Mouse (Mus musculus) heart, embryonic 14.5 days (tissue): ENCODE results near the gene Pcsk1n. TPM values are rescaled to one million over a fixed set of nuclear protein-coding genes. Genes with fewer than 3 reads are reported as not detected.
A peak's percentile ranks its signal among the peaks of the same experiment; 100 is the strongest.

Experiments
- ATAC-seq: fragments of 200-750 bp; cut with Nextera tagmentation; 2 replicates; pipeline ENCODE4 v1.8.0; 2017; ENCODE audit warnings: low read depth, moderate TSS enrichment; ENCODE audit not compliant: insufficient number of reproducible peaks, insufficient read depth, low FRiP score
- H3K27ac ChIP-seq, 2 experiments: fragments of 200-500 bp in 1 of 2; fragments of 300-500 bp in 1 of 2; sonication (generic) in 1 of 2; replicated peaks in 1 of 2; 2 replicates each; pipeline ENCODE4 v1.5.1; 2012 to 2014; ENCODE audit warnings: low read depth in 2 of 2, low read length in 2 of 2, control low read depth in 1 of 2, mild to moderate bottlenecking in 1 of 2, mixed read lengths in 1 of 2; ENCODE audit not compliant: control insufficient read depth in 1 of 2, insufficient read depth in 1 of 2
- H3K27me3 ChIP-seq: fragments of 300-500 bp; sonication (generic); 2 replicates; pipeline ENCODE4 v1.6.1; 2014; ENCODE audit warnings: mild to moderate bottlenecking, low read length, control low read depth; ENCODE audit not compliant: control insufficient read depth, insufficient read depth
- H3K36me3 ChIP-seq: fragments of 300-500 bp; sonication (generic); 2 replicates; pipeline ENCODE4 v1.6.1; 2014; ENCODE audit warnings: mild to moderate bottlenecking, control low read depth, low read length, mixed read lengths; ENCODE audit not compliant: control insufficient read depth, insufficient read depth
- H3K4me1 ChIP-seq, 2 experiments: fragments of 200-500 bp in 1 of 2; fragments of 300-500 bp in 1 of 2; sonication (generic) in 1 of 2; 2 replicates each; pipeline ENCODE4 v1.6.1; 2012 to 2014; ENCODE audit warnings: low read length in 2 of 2, control low read depth in 1 of 2, mixed read lengths in 1 of 2; ENCODE audit not compliant: control insufficient read depth in 2 of 2, insufficient read depth in 2 of 2
- H3K4me2 ChIP-seq: fragments of 300-500 bp; sonication (generic); 2 replicates; pipeline ENCODE4 v1.6.1; 2014; ENCODE audit warnings: mild to moderate bottlenecking, low read length
- H3K4me3 ChIP-seq, 2 experiments: fragments of 200-500 bp in 1 of 2; fragments of 300-500 bp in 1 of 2; sonication (generic) in 1 of 2; 2 replicates each; pipeline ENCODE4 v1.5.1; 2012 to 2014; ENCODE audit warnings: low read length in 2 of 2, mild to moderate bottlenecking in 2 of 2, control low read depth in 1 of 2, low read depth in 1 of 2, moderate library complexity in 1 of 2; ENCODE audit not compliant: control insufficient read depth in 1 of 2, insufficient read depth in 1 of 2
- H3K9ac ChIP-seq: fragments of 300-500 bp; sonication (generic); 2 replicates; pipeline ENCODE4 v1.6.1; 2014; ENCODE audit warnings: mild to moderate bottlenecking, low read length
- H3K9me3 ChIP-seq: fragments of 300-500 bp; sonication (generic); 2 replicates; pipeline ENCODE4 v1.6.1; 2016; ENCODE audit warnings: low read length, control low read depth; ENCODE audit not compliant: control insufficient read depth
- WGBS: fragments of 180-500 bp; shearing (Covaris S2); extraction: QIAGEN DNeasy Blood & Tissue Kit; methylation state at CpG from one replicate; pipeline ENCODE4 v1.1.7; 2014; 5-methylcytosine and 5-hydroxymethylcytosine counted together
- polyA plus RNA-seq: library from polyadenylated mRNA; unstranded; fragments of >200 nt; fragmentation: Nextera tagmentation; extraction: Ambion mirVana; gene quantifications from 2 replicates; pipeline ENCODE4 v1.2.1, GENCODE M21; 2014

Gene Pcsk1n
- polyA plus RNA-seq, 1 experiment from 2014 or later: 0.63 TPM

DNA sequence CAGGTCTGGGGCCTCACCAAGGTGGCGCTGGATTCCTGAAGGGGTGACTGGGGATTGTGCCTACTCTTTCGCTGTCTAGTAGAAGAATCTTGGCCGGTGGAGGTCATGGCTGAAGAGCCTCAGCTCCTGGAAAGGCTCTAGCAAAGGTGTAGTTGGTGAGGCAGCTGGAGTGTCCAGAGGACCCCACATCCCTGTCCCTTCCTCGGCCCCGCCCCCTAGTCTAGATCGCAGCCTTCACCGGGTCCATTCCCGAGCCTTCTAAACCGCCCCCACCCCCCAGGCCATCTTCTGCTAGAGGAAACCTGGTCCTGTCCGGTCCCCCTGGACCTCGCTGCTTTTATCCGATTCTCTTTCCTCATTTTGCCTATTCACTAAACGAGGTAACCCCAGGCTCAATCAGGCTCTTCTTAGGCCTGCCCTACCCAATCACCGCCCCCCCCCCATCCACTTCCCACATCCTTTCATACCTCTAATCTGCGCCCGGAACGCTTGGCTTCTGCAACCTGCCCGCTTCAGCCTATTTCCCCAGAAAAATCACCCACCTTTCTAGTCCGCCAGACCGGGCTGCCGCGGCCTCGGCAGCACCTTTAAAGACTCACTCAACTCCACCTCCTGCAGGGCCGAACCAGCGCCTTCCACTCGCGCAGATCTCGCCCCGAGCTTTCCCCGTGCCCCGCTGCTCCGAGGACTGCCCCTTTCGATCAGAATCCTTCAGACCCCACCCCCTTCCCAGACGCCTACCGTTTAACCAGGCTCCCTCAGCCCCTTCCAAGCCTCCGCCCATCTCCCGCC lies 27.7 kb downstream of the Pcsk1n start, which contains the start of gene Hdac6:
Hdac6 (minus strand) TSS at position 782 of the 792 bp plus-strand sequence.
- Histone ChIP-seq H3K9me3 (no peaks in the 10 kb centered on the region), H3K27me3 (no peaks in the 10 kb centered on the region), H3K4me1 (peaks cover 0 to 4% of the 10 kb centered on the region in 2 experiments; a peak in 2 of 4 replicates), H3K27ac (peak within 1 kb of the TSS; percentile 51 to 76), H3K4me2 (peak within 1 kb of the TSS; percentile 64), H3K36me3 (peaks cover 6% of the 10 kb centered on the region; the same call in 1 of the 2 replicates), H3K4me3 (peak within 1 kb of the TSS; percentile 51 to 81), H3K9ac (peak within 1 kb of the TSS; percentile 71)
- ATAC-seq: no peak; the same call in 1 of the 2 replicates
- 15% methylated on average over 36 of the region's 37 CpGs for WGBS

- Histone ChIP-seq H3K9ac (peak overlapping the region; percentile 67), H3K4me1 (peaks cover 0 to 4% of the 10 kb centered on the region in 2 experiments; a peak in 2 of 4 replicates), H3K27me3 (no peaks in the 10 kb centered on the region), H3K4me2 (peak overlapping the region; percentile 63), H3K36me3 (0 out of 2 replicates have a peak, but pooled peaks cover 6% of the 10 kb centered on the region), H3K4me3 (peak overlapping the region; percentile 37 to 47), H3K9me3 (no peaks in the 10 kb centered on the region), H3K27ac (peak overlapping the region; percentile 51 to 76)
- 18% methylated on average over 38 of the region's 38 CpGs for WGBS
- ATAC-seq: peak; percentile 98; the same call in 1 of the 2 replicates
Measured at GRCm38 (mm10) chrX:7947900-7948492, 28.4 kb downstream of the Pcsk1n start.

- H3K9ac ChIP-seq: no peak overlapping the region
- peaks cover 0 to 4% of the 10 kb centered on the region in 2 experiments; a peak in 2 of 4 replicates for H3K4me1 ChIP-seq
- no peak overlapping the region for H3K4me3 ChIP-seq
- 0 out of 2 replicates have a peak, but pooled peaks cover 6% of the 10 kb centered on the region for H3K36me3 ChIP-seq
- no peak for ATAC-seq
- no peak overlapping the region for H3K4me2 ChIP-seq
- H3K27ac ChIP-seq: no peak overlapping the region
- 87% methylated on average over 6 of the region's 7 CpGs for WGBS
- no peaks in the 10 kb centered on the region for H3K27me3 ChIP-seq
- no peaks in the 10 kb centered on the region for H3K9me3 ChIP-seq
Measured at GRCm38 (mm10) chrX:7950091-7950490, 30.5 kb downstream of the Pcsk1n start.

GRCm38 (mm10) chrX:7958868-7959267 lies 39.2 kb downstream of the Pcsk1n start:
- no peaks in the 10 kb centered on the region for H3K4me1 ChIP-seq
- no peak overlapping the region for H3K4me2 ChIP-seq
- H3K9ac ChIP-seq: no peak overlapping the region
- H3K27me3 ChIP-seq: no peaks in the 10 kb centered on the region
- no peak overlapping the region for H3K27ac ChIP-seq
- H3K4me3 ChIP-seq: no peak overlapping the region
- no peaks in the 10 kb centered on the region for H3K36me3 ChIP-seq
- ATAC-seq: no peak
- no peaks in the 10 kb centered on the region for H3K9me3 ChIP-seq
- WGBS: 84% methylated on average over 9 of the region's 9 CpGs

DNA sequence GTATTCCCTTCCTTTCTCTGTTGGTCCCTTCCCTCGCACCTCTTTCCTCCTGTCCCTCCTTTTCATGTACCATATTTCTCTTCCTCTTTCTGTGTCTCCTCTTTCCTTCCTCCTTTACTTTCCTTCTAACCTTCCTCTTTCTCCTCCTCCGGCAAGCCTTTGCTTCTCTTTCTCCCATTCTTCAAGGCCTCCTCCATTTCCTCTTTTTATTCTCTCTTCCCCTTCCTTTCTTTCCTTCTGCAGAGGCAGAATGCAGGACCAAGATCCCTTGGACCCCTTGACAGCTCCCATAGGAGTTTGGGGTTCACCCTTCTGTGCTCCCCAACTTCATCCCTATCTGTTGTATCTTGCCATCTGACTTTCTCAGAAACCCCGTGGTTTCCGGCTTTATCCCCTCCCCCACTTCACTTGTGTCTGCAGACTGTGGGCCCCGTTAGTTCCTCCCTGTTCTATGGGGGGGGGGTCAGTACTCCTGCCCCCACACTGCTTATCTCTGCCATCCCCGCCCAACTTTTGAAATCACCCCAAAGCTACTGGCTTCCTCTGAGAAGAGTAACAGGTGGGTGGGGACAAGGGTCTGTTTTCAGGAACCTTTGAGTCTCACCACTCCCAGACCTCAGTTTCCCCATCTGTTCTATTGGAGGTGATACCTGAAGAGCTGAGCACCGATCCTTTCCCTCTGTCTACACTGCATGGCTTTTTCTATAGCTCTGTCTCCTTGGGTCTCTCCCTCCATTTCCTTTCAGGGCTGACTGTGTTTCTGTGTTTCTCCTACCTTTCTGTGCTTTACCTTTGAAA lies 44.4 kb downstream of the Pcsk1n start:
- no peak overlapping the region for H3K4me3 ChIP-seq
- no peaks in the 10 kb centered on the region for H3K9me3 ChIP-seq
- H3K4me2 ChIP-seq: no peak overlapping the region
- no peaks in the 10 kb centered on the region for H3K27me3 ChIP-seq
- H3K36me3 ChIP-seq: no peaks in the 10 kb centered on the region
- 59% methylated on average over 7 of the region's 7 CpGs for WGBS
- ATAC-seq: no peak
- no peaks in the 10 kb centered on the region for H3K4me1 ChIP-seq
- no peak overlapping the region for H3K27ac ChIP-seq
- no peak overlapping the region for H3K9ac ChIP-seq

GRCm38 (mm10) chrX:7966161-7966560 lies 46.5 kb downstream of the Pcsk1n start:
- no peak overlapping the region for H3K4me3 ChIP-seq
- H3K9me3 ChIP-seq: no peaks in the 10 kb centered on the region
- WGBS: 43% methylated on average over 4 of the region's 4 CpGs

GRCm38 (mm10) chrX:7967596-7968201 lies 48.1 kb downstream of the Pcsk1n start:
- WGBS: 76% methylated on average over 6 of the region's 9 CpGs
- H3K9ac ChIP-seq: no peak overlapping the region
- H3K27ac ChIP-seq: no peak overlapping the region
- ATAC-seq: 0 out of 2 replicates have a peak, but pooled peaks have one; percentile 21
- no peak overlapping the region for H3K4me3 ChIP-seq
- no peaks in the 10 kb centered on the region for H3K27me3 ChIP-seq
- no peaks in the 10 kb centered on the region for H3K4me1 ChIP-seq
- H3K36me3 ChIP-seq: no peaks in the 10 kb centered on the region
- H3K4me2 ChIP-seq: no peak overlapping the region
- H3K9me3 ChIP-seq: no peaks in the 10 kb centered on the region

More at GRCm38 (mm10) chrX:7966161-7966560, 46.5 kb downstream of the Pcsk1n start:
- Histone ChIP-seq H3K4me1 (no peaks in the 10 kb centered on the region), H3K4me2 (no peak overlapping the region), H3K9ac (no peak overlapping the region), H3K27me3 (no peaks in the 10 kb centered on the region), H3K27ac (no peak overlapping the region), H3K36me3 (no peaks in the 10 kb centered on the region)
- no peak for ATAC-seq
